Mouse (Mus musculus) G1E-ER4 (cell line): Measurements from ENCODE around the gene Rnd3. TPM values are rescaled to one million over a fixed set of nuclear protein-coding genes. Genes with fewer than 3 reads are reported as not detected.

Source experiments
- GATA1 ChIP-seq: IDR thresholded peaks from one replicate; pipeline ENCODE4 v1.8.0; 2012; ENCODE audit warnings: low read length, inconsistent platforms
- polyA plus RNA-seq: library from polyadenylated mRNA; stranded (reverse); fragments of >175 nt; gene quantifications from 2 replicates; pipeline ENCODE4 v1.2.3, GENCODE M21; 2012

The Rnd3 gene
- not detected in 2 replicates for polyA plus RNA-seq

GRCm38 (mm10) chr2:51148975-51149374 lies at the start of gene Rnd3:
Gene Rnd3, minus strand, starts transcription at chr2:51149111.
- no peak for TF ChIP-seq GATA1

- no peak for TF ChIP-seq GATA1
Measured at GRCm38 (mm10) chr2:51192319-51192718, 43.4 kb upstream of the Rnd3 start.

- TF ChIP-seq GATA1 = no peak
Measured at GRCm38 (mm10) chr2:51185762-51186161, 36.9 kb upstream of the Rnd3 start.

GRCm38 (mm10) chr2:51182990-51183389 lies 34.1 kb upstream of the Rnd3 start:
- TF ChIP-seq GATA1 = no peak

DNA sequence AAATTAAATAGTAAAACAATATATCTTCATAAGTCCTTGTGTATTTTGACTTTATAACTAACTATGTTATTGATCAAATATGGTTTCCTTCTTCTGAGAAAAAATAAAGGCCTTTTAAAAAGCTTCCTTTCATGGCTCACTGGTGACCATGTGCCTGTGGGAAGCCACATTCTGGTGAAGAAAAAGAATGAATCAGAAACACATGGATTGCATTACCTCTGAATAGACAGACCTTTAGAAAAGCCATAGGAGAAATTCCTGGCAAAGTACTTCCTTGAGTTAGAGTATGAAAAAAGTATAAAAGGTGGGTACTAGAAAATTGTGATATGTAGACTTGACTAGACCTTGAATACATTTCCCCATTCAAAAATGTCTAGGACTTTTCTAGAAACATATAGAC lies 32.5 kb upstream of the Rnd3 start:
- no peak for TF ChIP-seq GATA1

GRCm38 (mm10) chr2:51179096-51179495 lies 30.2 kb upstream of the Rnd3 start:
- no peak for TF ChIP-seq GATA1

- TF ChIP-seq GATA1 = no peak
Measured at GRCm38 (mm10) chr2:51177615-51178014, 28.7 kb upstream of the Rnd3 start.

GRCm38 (mm10) chr2:51175276-51175675 lies 26.4 kb upstream of the Rnd3 start:
- TF ChIP-seq GATA1 = no peak

GRCm38 (mm10) chr2:51161110-51161509 lies 12.2 kb upstream of the Rnd3 start:
- no peak for TF ChIP-seq GATA1

- no peak for TF ChIP-seq GATA1
Measured at GRCm38 (mm10) chr2:51148454-51148853, 457 bp downstream of the Rnd3 start.

DNA sequence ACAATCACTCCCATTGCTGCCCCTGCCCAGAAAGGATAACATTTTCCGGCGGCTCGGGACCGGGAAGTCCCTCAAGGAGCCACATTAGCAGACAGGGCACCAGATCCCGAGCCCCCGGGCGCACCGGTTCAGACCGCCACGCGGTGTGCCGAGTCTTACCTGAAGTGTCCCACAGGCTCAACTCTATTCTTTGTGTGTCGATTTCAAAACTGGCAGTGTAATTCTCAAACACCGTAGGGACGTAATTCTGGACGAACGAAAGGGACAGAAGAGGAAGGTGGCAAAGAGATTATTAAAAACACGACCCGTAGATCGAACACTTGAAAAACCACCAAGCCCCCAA lies 875 bp downstream of the Rnd3 start:
- TF ChIP-seq GATA1 = no peak

DNA sequence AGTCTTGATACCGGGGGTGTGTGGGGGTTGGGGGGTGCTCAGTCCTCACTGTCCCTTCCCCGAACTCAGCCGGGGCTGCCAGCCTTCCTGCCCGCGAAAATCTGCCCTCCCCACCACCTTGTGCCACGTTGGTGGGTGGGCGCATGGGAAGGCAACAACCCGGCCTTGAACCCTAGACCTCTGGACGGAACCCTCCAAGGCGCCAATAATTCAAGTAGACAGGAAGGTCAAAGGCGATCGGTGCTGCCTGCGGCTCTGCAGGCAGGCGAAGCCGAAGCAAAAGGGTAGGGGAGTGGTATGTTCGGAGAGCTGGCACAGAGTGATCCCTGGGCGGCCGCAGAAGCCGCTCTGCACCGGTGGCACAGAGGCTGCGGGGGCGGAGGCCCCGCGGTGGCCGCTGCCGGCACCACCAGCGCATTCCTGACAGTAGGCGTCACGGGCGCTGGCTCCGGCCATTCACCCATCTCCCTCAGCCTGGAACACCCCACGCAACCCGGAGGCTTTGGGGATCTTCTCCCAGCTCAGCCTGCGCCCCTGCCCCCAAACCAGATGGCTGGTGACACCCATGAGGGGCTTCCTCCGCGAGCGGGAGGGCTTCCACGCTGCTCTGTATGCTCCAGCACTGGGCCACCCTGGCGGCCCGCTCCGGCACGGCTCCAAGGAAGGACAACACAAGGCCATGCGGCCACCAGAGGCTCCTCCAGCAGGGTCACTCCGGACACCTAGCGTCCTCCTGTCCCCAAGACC lies 1.4 kb downstream of the Rnd3 start:
- no peak for TF ChIP-seq GATA1

DNA sequence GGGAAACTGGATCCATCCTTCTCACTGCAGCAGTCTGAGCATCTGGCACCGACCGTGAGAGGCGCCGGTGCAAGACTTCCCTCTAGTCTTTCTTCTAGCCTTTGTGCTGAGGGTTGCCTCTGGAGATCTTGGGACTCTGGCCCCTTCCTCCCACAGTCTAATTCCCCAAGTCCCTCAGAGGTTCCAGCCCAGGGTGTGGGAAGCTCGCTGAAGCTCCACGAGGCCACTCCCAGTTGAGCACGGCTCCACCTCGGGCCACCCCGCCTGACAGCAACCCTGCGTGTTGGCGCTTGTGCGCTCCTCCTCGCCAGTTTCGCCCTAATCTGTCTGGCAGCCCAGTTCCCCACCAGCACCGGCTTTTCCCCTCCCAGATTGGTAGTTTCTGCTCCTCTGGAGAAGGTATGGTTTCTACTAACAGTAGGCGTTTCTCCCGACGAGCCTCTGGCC lies 2.0 kb downstream of the Rnd3 start:
- TF ChIP-seq GATA1 = no peak

DNA sequence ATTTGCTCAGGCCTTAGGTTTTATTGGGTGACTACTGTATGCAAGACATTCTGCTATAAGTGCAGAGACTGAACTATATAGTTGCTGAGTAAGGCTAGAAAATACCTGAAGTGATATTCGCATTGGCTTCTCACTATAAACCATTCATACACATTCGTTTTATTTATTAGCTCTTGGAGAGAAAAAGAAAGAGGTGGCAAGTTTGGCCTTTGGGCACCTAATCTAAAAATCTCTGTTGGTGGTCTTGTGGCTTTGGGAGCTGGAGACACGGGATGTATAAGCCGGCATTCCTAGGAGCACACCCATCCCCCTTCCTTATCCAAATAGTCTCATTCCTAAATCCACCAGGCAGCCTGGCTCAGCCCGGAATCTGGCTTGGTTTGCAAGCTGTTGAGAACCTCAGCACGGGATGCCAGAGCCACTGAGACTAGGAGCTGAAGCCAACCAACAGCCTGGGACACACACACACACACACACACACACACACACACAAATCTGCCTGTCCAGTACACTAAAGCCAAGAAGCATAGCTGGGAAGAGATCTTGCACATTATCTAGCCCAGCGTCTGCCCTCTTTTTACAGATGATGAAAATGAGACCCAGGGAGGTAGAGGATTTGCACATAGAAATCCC lies 3.0 kb downstream of the Rnd3 start:
- TF ChIP-seq GATA1 = no peak

DNA sequence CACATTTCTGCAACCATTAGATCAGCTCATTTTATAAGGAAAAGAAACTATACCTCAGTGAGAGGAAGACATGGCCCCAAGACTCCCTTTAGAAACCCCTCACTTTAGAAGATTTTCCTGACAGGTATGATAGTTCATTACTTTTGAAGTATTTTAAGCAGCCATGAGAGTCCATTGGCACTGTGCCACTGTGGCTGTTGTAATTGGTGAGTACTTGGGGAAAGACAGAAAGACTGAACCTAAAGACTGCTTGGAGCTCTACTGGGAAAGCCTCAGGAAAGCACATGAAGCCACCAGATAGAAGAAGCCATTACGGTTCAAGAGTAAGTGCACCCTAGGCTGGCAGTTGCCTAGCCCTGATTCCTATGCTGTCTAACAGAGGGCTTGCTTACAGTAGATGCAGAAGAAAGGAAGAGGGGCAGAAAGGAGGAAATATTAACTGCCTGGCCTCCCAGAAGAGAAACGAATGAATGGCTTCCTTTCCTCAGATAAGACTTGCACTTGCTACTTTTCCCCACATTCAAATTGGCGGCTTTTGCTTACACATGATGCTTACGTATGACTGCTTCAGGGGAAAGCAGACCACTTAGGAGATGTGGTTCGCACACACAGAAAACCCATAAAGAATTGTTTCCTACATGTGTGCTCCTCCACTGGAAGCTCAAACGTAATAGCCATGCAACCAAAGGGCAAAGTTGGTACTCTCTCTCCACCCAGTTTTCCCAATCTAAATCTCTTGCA lies 4.4 kb downstream of the Rnd3 start:
- no peak for TF ChIP-seq GATA1

GRCm38 (mm10) chr2:51142422-51142821 lies 6.5 kb downstream of the Rnd3 start:
- no peak for TF ChIP-seq GATA1
